Mouse (Mus musculus) kidney, embryonic 14.5 days (tissue): ENCODE results near the gene Eif4h. TPM values are rescaled to one million over a fixed set of nuclear protein-coding genes. Genes with fewer than 3 reads are reported as not detected.

Source experiments
- ATAC-seq: fragments of 200-750 bp; cut with Nextera tagmentation; 2 replicates; pipeline ENCODE4 v1.8.0; 2017; ENCODE audit warnings: moderate number of reproducible peaks, mild to moderate bottlenecking, moderate TSS enrichment, moderate library complexity; ENCODE audit not compliant: low FRiP score, low TSS enrichment
- H3K27ac ChIP-seq: fragments of 300-500 bp; sonication (generic); 2 replicates; pipeline ENCODE4 v1.5.1; 2014; ENCODE audit warnings: low read depth, mild to moderate bottlenecking, low read length, moderate library complexity, mixed read lengths
- H3K27me3 ChIP-seq: fragments of 300-500 bp; sonication (generic); 2 replicates; pipeline ENCODE4 v1.6.1; 2014; ENCODE audit warnings: mild to moderate bottlenecking, low read length; ENCODE audit not compliant: control insufficient read depth, insufficient read depth
- H3K36me3 ChIP-seq: fragments of 300-500 bp; sonication (generic); 2 replicates; pipeline ENCODE4 v1.6.1; 2014; ENCODE audit warnings: low read length, mixed read lengths; ENCODE audit not compliant: control insufficient read depth, insufficient read depth
- H3K4me1 ChIP-seq: fragments of 300-500 bp; sonication (generic); 2 replicates; pipeline ENCODE4 v1.6.1; 2014; ENCODE audit warnings: low read length, mixed read lengths; ENCODE audit not compliant: control insufficient read depth, insufficient read depth
- H3K4me2 ChIP-seq: fragments of 300-500 bp; sonication (generic); replicated peaks from 2 replicates; pipeline ENCODE4 v1.6.1; 2014; ENCODE audit warnings: low read depth, mild to moderate bottlenecking, low read length
- H3K4me3 ChIP-seq: fragments of 300-500 bp; sonication (generic); 2 replicates; pipeline ENCODE4 v1.5.1; 2014; ENCODE audit warnings: mild to moderate bottlenecking, low read length
- H3K9ac ChIP-seq: fragments of 300-500 bp; sonication (generic); 2 replicates; pipeline ENCODE4 v1.6.1; 2014; ENCODE audit warnings: low read depth, mild to moderate bottlenecking, low read length, moderate library complexity
- H3K9me3 ChIP-seq: fragments of 300-500 bp; sonication (generic); 2 replicates; pipeline ENCODE4 v1.6.1; 2016; ENCODE audit warnings: low read length; ENCODE audit not compliant: control insufficient read depth
- WGBS: fragments of 180-500 bp; shearing (Covaris S2); extraction: QIAGEN DNeasy Blood & Tissue Kit; methylation state at CpG from one replicate; pipeline ENCODE4 v1.1.7; 2014; 5-methylcytosine and 5-hydroxymethylcytosine counted together
- microRNA-seq: library from miRNA; unstranded; fragments of <30 nt; microRNA quantifications from one replicate; pipeline ENCODE4, GENCODE M21; 2016
- polyA plus RNA-seq: library from polyadenylated mRNA; unstranded; fragments of >200 nt; fragmentation: Nextera tagmentation; extraction: Ambion mirVana; gene quantifications from 2 replicates; pipeline ENCODE4 v1.2.1, GENCODE M21; 2014

The Eif4h gene
- polyA plus RNA-seq, 1 experiment from 2014 or later = 491 TPM

DNA sequence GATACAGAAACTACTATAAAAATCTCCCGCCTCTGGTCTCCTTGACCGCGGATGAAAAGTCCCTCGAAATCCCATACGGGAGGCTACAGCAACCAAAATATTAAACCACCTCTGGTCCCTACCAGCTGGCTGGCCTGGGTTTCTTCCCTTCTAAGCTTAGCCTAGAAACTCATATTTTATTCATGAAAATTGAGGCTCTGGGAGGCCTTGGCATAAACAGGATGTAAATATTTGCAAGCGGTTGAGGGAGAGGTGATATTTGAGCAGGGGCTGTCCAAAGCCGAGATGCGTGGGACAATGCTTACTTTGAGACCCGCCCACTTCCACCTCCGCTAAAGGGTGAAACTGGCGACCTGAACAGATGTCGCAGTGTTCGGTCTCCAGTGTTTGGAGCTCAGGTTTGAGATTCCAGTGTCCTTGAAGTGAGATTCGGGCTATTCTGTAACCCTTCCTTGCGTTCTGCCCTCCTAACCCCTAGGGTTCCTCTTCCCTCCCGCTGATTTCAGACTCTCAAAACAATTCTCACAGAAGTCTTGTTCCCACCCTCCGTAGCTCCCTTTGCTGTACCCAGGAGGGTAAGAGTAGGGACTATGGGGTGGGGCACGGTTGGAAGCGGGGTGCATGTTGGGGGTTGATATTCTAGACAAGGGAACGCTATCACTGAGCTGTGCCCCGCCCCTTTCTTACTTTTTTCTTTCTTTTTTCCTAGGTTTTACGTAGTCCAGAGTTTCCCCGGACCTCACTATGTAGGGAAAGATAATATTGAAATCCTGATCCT lies 67.4 kb downstream of the Eif4h start:
- Histone ChIP-seq H3K4me1 (peaks cover 20% of the 10 kb centered on the region), H3K4me2 (peak overlapping the region; percentile 58), H3K9me3 (no peaks in the 10 kb centered on the region), H3K4me3 (peak overlapping the region; percentile 35), H3K9ac (peak overlapping the region; percentile 28; the same call in 1 of the 2 replicates), H3K27ac (peak overlapping the region; percentile 75), H3K27me3 (no peaks in the 10 kb centered on the region), H3K36me3 (no peaks in the 10 kb centered on the region)
- peak; percentile 68 for ATAC-seq
- WGBS = 1% methylated on average over 23 of the region's 23 CpGs

Small RNA genes lying within 50 kb of the gene (microRNA-seq; reads per million reads assigned to microRNA genes)
- not detected for gene Mir7228

Other genes with a start within 250 kb of the Eif4h start
- gene Gtf2ird1, start 182.8 kb downstream of the Eif4h start, polyA plus RNA-seq = 60.9 and 84.8 TPM in 2 replicates
- gene Clip2, start 87.1 kb downstream of the Eif4h start, polyA plus RNA-seq = 3.7 and 4.4 TPM in 2 replicates
- gene Syna, start 79.3 kb downstream of the Eif4h start, polyA plus RNA-seq = 0.14 TPM in 1 of 2 replicates, not detected in the other
- gene Rfc2, start 58.1 kb downstream of the Eif4h start, polyA plus RNA-seq = 309 and 333 TPM in 2 replicates
- gene Lat2, start 24.5 kb downstream of the Eif4h start, polyA plus RNA-seq = 1.8 and 2.2 TPM in 2 replicates
- 6.7 and 9.1 TPM in 2 replicates for gene Limk1, start 49.1 kb upstream of the Eif4h start, polyA plus RNA-seq
- gene Eln, start 107.8 kb upstream of the Eif4h start, polyA plus RNA-seq = 7.7 and 9.5 TPM in 2 replicates